Mouse (Mus musculus) v-Abl transformed pro-B cells (cell line): ENCODE measurements around the gene Dlx1.

ENCODE experiments used
- in situ Hi-C, 2 experiments: fragments of 400-800 bp; cut with MboI; formaldehyde crosslinking; loops; one replicate each; pipeline ENCODE4 v1.15.1; 2025; ENCODE audit not compliant: unreplicated experiment in 2 of 2

The Dlx1 gene

DNA sequence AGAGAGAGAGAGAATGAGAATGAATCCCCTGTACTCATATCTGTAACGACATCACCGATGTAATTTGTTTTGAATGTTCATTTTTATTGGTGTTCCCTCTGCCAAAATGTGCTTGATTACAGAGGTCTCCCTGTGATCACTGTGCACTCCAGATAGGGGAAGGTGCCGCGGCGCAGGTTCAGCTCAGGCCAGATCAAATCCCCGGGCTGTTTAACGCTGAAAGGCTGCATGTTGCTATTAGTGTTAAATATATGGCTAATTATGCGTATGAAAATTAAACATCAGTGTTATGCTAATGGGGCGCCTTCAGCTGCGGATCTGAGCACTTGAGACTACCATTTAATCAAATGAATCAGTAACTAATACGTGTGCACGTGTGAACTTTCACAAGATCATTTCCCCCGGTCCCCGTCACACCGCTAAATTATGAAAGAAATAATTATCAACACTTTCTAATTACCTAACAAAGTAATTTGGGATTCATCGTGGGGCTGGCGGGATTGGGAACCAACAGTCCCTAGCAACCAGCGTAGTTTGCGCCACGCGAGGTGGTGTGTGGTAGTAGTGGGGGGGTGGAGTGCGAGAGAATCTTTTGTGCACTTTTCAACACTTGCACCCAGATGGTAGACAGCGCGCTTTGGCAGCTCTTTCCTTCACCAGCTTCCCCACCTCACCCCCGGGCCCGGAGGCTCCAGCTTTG is at the start of gene Dlx1:
Dlx1 (plus strand) TSS at position 100 of the 700 bp plus-strand sequence.
- in situ Hi-C loops, result no loop called here

DNA sequence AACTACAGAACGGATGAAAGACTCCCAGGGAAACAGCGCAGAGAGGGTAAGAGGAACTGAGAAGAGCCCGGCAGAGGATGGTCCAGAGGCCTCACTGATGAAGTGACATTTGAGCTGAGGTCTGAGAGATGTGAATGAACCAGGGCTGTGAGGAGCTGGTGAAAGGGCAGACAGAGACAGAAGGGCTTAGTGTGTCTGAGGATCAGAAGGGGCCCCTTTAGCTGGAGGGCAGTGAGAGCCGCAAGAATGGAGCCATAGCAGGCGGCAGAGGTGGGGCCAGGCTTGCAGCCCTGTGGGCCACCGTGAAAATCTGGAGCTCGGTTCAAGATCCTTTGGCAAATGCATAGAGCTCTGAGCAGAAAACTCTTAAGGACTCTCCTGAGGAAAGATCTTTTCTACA is 48.0 kb upstream of the Dlx1 start:
- in situ Hi-C loops, result no loop called here

DNA sequence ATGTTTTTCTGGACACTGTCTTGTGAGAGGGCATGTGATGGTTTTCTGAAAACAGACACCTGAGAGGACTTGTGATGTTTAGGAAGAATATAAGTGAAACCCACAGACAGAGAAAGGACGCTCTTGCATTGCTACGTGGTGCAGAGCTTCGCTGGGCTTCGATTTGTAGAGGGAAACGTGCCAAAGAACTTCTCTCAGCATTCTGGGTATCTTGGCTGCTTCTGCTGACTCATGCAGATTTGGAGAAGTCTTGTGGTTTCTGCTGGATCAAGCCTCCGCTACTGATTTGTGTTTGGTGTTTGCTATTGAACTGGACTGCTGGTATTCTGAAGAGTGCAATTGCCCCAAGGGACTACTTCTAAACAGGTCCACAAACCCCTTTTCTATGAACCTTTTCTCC is 46.1 kb upstream of the Dlx1 start:
- in situ Hi-C loops, result no loop called here

DNA sequence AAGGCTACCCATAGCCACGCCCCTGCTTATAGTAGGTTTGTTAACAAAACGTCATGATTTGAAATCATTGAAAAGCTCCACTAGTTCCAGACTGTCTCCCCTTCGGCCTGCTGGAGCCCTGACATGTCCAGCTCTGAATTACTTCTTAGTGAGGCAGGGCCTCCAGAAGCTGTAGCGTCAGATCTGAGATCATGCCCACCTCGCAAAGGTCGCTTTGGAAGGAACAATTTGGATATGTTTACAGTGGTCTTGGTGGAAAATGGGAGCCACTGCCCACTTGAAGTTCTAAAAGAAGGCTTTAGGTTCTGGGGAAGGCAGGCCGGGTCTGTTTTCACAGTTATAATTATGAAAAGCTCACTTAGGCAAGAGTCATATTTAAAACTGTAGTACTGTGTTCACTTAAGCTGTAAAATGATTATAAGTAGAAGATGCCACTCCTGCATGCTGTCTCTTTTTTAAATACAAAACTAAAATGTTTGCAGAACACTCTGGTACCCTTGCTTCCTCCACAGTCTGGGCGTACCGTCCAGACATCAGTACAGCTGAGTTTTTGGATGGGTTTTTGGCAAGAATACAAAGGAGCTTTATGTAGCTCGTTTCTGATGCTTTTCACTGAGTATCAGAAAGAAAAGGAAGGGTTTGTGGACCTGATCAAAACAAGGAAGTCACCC is 44.7 kb upstream of the Dlx1 start:
- in situ Hi-C loops, result no loop called here

DNA sequence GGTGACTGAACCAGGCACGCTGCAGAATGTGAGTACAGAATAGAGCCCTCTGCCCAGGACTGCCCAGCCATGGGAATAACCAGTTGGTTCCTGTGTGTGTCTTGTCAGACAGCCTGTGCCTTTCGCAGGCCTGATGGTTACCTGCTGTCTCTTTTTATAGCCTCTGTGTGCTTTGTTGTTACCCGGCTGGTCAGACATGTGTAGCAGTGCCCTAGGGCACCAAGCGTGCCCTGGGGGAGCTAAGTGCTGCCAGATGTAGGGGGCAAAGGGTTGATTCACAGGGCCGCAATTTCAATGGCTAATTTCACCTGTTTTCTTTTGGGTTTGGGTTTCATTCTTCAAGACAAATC is 44.2 kb upstream of the Dlx1 start:
- in situ Hi-C loops, result no loop called here

DNA sequence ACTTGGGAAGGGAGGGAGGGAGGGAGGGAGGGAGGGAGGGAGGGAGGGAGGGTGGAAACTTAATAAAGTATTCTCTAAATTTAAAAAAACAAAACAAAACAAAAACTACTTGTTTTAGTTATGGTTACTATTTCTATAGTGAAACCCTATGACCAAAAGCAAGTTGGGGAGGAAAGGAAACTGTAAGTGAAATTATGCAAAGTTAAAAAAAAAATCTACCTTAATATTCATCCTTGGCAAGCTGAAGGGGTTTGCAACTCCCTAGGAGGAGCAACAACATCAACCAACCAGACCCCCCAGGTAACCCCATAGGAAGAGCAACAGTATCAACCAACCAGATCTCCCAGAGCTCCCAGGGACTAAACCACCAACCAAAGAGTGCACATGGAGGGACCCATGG is 36.6 kb upstream of the Dlx1 start:
- in situ Hi-C loops, result no loop called here

DNA sequence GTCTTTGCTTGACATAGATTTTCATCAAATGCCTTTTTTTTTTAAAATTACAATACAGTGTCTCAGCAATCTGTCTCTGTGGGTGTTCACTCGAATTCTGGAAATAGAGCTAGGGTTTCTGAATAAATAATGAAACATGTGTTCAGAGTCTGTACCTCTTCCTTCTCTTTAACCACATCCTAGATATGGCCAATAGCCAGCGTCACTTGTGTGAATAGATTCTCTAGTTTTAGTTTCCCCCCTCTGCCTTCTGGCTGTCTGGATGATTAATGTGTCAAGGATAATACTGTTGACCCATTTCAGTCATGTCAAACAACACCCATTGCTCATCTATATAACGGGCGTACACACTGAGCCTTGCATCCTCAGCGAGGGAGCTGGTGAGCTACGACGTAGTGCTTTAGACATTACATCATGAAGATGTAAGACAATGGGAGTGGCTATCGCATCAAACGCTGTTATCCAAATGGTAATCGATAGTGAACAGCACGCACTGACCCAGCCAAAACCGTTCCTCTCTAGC is 34.7 kb upstream of the Dlx1 start:
- in situ Hi-C loops, result no loop called here

DNA sequence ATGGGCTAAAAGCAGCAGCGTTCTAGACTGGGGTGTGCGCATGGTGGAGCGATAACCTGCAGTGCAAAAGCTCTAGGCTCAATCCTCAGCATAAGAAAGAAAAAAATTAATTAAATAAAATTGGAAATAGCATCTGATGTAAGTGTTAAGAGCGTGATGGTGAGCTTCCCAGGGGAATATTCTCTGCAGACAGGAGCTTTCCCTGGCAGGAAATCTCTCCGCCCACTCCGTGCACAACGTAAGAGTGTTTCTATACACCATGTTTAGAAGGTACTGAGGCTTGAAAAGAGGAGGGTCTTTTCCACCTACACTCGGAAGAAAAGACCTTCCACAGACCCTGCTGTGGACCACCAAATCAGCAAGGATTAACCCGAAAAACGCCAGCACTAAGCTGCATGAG is 33.4 kb upstream of the Dlx1 start:
- in situ Hi-C loops, result no loop called here

DNA sequence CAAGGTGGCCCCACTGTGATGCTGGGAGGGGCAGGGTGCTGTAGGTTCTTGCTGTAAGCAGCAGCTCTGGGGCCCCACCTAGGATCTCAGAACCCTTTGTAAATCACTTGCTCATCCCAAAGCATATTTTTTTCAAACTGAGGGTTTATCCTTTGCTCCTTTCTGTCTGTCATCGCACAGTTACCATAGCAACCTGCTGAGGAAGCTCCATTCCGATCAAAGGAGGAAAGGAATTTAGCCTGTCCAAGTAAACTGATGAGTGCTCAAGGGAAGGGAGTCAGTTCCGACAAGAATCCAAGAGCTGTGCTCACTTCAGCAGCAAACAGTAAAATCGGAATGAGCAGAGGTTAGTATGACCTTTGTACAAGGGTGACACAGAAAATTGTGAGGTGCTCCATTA is 32.9 kb upstream of the Dlx1 start:
- in situ Hi-C loops, result no loop called here

DNA sequence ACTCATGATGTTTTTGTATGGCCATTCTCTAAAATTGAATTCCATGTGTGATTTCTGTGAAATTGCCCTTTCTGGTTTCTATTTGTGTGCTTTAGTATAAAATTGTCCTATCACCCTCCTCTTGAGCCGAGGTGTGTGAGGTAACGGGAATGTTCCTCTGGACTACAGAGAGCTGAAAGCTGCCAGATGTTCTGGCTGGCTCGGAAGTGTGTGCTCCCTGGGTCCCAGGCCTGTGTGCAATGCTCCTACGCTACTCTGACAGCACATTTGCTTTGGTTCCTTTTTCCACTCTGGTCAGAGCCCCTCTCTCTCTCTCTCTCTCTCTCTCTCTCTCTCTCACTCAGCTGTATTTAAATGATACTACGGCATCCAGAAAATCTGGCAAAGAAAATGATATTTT is 30.7 kb upstream of the Dlx1 start:
- in situ Hi-C loops, result no loop called here

DNA sequence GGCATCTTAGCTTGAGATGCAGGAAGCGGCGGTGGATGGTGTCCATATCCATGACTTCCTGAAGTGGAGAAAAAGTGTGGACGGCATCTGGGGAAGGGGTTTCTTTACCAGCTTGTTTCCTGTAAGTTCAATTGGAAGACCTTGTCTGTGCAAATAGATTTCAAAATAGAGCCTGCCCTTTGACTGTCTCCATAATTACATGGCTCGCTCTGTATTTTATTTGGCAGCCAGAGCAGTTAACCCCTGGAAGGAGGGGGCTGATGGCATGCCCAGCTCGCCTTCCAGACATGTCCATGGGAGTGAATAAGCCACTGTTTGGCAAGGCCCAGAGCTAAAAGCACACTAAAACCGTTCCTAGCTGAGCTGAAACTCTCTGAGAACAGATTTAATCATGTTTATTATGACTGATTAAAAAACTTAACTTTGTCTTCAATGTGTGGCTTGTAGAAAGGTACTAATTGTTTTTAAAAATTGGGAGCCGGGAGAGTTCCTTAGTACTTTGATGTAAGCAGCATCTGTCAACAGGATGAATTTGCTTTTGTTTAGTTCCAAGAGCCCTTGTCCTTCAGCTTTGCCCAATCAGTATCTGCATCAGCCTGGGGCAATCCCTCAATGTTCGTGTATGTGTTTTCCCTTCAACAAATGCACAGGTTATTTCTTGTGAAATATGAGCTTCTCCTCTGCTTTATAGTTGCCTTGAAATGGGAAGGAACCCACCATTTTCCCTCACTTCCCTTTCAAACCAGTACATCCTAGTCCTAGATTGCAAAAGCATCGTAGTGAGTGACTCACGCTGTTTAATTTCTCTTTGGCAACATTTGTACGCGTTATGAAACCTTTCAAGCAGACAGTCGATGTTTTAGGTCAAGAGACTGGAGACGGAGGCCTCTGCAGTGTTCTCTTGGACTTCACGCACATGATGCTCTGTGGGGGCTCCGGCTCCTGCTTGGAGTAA is 28.4 kb upstream of the Dlx1 start:
- in situ Hi-C loops, result no loop called here

DNA sequence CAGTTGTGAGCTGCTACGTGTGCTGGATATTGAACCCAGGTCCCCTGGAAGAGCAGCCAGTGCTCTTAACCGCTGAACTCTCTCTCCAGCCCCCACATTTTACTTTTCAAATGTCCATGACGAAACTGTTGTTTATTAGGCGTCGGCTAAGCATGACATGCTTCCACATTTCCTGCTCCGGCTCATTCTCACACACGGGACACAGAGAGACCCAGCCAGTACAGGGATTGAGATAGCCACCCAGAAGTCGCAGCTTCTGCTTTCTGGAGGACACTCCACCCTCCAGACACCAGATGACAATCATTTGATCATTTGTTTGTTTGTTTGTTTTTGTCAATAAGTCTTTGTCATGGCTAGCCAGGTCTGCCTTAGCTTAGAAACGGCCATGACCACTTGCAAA is 23.1 kb upstream of the Dlx1 start:
- in situ Hi-C loops, result no loop called here

DNA sequence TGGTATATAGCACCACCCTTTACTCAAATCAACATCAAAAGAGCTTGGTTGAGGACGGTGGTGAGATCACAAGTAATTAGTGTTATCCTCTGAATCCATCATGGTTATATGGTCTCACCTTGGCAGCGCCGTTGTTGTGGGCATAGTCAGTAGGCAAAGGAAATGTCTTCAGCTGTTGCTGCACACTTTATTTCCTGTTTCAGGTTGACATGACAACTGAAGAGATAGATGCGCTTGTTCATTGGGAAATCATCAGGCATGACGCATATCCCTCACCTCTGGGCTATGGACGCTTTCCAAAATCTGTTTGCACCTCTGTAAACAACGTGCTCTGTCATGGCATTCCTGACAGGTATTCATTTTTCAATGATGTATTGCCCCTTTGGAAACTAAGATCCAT is 16.7 kb upstream of the Dlx1 start:
- in situ Hi-C loops, result no loop called here

DNA sequence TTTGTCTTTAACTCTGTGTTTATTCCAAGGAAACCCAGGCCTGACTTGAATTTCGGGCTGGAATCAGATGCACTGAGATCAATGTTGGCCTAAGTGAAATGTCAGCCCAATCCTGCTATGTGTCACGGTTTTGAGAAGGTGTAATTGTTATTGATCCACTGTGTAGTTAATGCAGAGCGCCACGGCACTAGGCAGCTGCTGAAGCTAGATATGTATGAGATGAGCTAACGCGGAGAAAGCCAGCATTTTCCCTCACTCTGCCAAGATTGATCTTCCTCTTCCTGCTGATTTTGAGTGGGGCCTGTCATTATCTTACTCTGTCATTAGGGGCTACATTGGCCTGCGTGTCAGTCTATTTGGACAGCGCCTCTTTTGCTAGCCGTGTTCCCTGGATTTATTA is 15.6 kb upstream of the Dlx1 start:
- in situ Hi-C loops, result no loop called here

DNA sequence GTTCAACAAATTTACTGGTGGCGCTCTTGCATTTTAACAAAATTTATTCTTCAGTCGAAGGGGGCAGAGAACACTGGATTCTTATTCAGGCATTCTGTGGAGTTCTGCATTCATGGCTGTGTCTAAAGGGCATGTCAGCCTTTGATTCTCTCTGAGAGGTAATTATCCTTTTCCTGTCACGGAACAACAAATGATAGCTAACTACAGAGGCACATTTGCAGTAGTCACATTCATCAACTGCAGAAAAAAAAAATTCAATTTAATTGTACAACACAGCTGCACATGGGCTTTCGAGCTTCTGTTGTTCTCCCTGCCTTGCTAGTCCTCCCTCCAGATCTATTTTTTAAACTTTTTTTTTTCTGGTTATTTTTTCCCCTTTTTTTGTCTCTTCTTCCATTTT is 10.9 kb upstream of the Dlx1 start:
- in situ Hi-C loops, result no loop called here

DNA sequence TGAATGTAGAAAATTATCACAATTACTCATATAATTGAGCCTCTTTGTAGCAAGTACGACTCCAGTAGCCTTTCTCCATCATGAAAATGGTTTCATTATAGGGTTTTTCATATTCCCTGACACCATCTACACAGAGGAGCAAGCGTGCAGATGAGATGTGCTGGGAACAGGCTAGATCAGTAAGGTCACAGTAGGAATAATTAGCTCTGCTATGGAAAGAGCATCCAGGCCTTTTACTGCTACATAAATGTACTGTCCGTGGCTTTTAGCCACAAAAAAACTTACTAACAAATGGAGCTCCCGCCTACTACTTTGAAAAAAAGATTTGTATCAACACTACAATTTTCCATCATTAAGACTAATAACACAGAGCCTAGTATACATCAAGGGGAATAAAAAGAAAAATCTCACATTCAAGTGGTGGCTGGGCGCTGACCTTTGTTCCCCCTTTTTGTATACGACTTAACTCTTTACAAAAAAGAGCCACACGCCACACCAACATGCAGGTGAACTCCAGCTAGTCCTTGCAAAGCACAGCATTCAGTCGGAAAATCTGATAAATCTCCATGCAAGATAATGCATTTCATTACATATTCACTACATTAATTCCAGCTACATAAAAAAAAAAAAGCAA is 10.3 kb upstream of the Dlx1 start:
- in situ Hi-C loops, result no loop called here

DNA sequence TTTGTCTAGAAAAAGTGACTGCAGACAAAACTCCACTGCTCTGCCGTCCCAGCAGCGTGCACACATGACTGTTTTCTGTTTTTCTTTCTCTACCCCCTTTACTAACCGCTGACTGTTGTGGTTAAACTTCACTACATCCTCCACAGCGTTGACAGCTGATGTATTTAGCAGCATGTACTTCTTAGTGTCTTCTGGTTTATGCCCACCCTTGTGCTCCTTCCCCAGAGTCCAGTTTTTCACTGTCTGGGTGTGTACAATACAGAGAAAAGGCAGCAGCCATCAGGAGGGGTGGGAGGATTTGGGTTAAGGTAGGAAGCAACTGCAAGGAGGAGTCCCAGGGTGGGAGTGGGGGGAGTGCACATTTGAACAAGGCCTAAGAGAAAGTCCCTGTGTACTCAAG is 5.0 kb upstream of the Dlx1 start:
- in situ Hi-C loops, result no loop called here

DNA sequence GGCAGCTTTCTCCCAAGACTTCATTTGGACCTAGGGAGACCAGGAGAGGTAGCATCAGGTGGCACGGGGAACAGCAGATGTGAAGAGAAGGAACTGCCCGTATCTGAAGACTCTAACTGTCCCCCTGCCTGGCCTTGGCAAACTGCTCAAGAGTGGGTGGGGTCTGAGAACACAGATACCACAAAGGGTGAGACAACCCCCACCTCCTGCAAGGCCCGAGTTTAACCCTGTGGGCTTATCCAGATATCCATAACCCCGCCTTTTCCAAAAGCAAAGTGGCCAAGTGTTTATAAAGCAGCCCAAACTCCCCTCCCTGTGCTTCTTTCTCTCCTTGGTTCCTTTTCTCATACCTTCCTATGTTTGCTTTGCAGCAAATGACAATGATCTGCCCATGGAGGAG is 4.5 kb upstream of the Dlx1 start:
- in situ Hi-C loops, result no loop called here

DNA sequence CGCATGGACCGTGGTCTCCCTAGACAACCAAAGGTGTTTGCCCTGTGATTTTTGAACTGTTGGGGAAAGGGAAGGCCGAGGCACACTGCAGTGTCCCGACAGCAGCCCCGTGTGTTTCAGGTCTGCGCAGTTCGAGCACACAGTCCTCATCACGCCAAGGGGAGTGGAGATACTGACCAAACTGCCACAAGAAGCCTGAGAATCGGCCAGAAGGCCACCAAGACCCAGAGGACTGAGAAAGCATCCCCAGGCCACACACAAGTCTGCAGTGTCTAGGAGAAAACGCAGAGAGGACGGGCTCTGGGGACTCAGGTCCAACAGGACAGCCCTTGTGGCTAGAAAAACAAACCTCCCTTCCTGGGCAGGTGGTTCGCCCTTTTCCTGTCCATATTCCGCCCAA is 3.1 kb upstream of the Dlx1 start:
- in situ Hi-C loops, result no loop called here

DNA sequence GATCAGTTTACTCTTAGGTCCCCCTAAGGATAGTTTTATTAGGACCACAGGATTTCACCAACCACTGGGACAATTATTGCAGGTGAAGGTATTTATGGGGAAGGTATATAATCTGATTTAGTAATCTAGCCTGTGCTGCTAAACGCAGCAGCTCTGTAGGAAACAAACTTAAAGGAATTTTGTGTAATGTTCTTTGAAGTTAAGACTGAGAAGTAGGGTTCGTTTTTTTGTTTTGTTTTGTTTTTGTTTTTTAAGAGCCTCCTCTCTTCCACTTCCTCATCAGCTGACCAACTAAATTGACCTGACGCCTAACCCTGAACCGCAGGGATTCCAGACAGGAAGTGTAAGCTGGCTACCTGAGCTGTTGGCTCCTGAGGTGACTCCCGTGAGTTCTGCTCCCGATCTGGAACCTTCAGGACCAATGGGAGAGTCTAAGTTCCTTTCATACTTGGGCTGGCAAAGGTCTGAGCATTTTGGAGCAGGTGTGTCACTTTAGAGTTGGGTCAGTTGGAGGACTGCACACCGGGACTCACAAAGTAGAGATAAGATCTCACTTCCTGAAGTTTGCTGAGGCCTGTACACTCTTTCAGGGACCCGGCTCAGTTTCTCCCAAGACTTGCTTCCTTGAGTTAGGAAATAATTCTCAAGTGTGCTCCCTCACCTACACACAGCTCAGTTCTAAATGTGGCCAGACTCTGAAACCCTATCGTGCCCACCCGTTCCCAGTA is 1.2 kb upstream of the Dlx1 start:
- in situ Hi-C loops, result no loop called here
